Mouse (Mus musculus): ENCODE results near the gene Lrrc28.

DNA sequence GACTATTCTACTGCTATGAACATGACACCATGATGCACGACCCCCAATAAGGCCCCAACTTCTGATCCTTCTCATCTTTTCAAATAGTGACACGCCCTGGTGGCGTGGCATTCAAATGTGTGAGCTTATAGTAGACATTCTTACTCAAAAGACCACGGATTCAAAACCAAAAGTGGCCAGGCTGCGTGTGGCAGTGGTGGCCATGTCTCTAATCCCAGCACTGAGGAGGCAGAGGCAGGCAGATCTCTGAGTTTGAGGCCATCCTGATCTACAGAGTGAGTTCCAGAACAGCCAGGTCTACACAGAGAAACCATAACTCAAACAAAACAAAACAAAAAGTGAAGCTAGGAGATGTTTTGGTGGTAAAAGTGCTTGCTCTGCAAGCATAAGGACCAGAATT, 18.4 kb downstream of the Lrrc28 start:
- TF ChIP-seq CTCF (conservative IDR thresholded peaks at IDR 0.05; ENCODE audit: insufficient read depth, insufficient read length, low read depth, low read length) (no peak), POLR2A (IDR thresholded peaks at IDR 0.05; ENCODE audit: low read depth, low read length) (no peak)
